Mouse (Mus musculus): ENCODE data around the gene Rnf216. TPM values are rescaled to one million over a fixed set of nuclear protein-coding genes. Genes with fewer than 3 reads are reported as not detected.

Rnf216 gene
- 55.9 and 81.8 TPM in 2 replicates for total RNA-seq (2023)

DNA sequence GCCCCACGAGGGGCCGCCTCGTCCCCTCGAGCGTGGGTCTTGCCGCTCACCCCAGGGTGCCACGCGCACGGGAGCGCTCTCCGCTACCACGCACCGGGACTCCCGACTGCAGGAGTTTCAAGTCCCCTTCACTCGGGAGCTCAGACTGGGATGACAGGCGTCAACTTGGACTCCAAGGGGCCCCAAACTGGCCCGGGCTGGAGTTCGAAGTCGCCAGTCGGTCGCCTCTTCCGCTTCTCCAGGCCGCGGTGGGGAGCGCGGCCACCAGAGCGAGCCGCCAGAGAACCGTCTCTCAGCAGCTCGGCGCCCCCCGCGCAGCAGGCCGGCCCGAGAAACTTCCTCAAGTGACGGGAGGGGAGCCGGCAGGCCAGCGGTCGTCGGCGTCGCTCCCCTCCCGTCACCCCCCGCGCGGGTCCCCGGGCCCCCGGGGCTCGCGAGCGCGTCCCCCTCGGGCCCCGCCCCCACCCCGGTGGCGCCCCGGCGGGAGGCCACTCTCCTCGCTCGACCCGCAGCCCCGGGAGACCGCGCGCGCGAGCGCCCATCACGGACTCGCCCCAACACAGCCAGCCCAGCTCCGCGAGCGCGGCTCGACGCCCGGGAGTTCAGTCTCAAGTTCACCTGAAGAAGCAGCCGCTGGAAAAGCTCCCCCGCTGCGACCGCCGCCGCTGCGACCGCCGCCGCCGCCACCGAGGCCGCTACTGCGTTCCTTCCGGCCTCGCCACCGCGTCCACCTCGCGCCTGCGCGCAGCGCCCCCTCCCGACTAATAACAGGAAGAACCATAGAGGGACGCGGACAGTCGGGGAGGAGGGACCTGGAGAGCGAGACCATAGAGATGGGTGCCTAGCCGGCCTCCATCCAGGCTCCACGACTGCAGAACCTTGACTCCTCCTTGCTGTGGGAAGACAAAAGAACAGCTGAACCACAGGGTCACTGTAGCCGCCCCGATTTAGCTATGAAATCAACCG, at the start of gene Rnf216:
Gene Rnf216 (minus strand): TSS at position 714 of the 966 bp plus-strand sequence.

DNA sequence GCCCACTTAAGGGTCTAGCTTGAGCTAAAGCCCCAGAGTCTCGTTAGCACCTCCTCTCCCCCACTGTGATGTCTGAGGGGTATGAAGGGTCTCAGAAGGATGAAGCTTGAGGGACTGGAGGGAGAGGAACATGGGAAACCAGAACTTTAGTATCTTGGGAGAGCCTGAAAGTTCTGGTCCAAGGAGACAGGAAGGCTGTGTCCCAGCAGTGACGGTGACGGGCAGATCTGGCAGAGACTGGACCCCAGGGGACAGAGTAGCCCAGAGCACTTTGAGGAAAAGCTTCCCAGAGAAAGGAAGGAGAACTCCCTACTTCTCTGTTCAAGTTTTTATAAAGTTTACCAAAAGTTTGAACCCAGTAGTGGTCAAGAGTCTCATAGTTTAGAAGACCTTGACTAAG, 34.7 kb upstream of the Rnf216 start, which contains the start of gene Olfr718-ps1:
Gene Olfr718-ps1 (minus strand): TSS at position 101 of the 400 bp plus-strand sequence.

DNA sequence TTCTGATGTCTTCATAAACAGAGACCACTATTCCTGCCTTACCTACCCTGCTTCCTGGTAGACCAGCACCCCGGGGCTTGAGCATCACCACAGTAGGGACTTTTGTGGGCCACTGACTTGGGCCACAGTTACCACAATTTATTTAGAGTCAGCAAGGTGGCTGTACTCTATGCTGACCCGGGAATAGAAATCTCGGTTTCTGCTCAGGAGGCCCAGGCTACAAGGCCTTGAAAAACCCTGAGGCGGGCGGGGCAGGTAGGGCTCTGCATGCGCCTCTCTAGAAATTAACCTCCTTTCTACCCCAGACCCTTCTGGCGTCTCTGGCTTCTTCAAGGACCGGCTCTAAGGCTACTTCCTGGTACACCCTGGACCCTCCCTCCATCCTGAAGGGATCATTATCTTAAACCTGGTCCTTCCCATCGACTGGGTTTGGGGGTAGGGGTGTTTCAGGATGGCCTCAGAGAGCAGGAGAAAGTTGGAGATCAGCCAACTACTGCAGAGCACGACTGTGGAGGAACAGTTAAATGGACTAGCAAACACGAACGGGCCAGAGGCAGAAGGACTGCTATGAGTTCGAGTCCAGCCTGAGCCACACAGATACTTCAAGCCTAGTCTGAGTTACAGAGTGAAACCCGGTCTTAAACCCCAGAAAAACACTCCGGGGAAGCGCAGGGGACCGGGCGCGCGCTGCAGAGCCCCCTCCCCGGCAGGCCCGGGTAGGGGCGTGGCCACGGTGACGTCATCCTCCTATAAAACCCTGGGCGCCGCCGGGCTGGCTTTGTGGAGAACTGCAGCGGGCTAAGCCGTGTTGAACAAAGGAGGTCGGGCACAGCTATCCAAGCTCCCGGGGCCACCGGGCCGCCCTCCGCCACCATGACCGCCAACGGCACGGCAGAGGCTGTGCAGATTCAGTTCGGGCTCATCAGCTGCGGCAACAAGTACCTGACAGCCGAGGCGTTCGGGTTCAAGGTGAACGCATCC, 152.9 kb downstream of the Rnf216 start, which contains the start of gene Fscn1:
Gene Fscn1 (plus strand): TSS at position 768 of the 981 bp plus-strand sequence.

Other genes starting within 250 kb of the Rnf216 start
- gene Fbxl18, start 217.6 kb downstream of the Rnf216 start, total RNA-seq (2023): 6.7 and 10.4 TPM in 2 replicates
- gene Actb, start 206.2 kb downstream of the Rnf216 start, total RNA-seq (2023): 16,220 and 16,322 TPM in 2 replicates
- 0.16 and 1.3 TPM in 2 replicates for gene Fscn1, start 152.7 kb downstream of the Rnf216 start, total RNA-seq (2023)
- gene Olfr718-ps1, start 34.6 kb upstream of the Rnf216 start, total RNA-seq (2023): 0.11 and 0.16 TPM in 2 replicates
- 3.9 and 5.2 TPM in 2 replicates for gene Rbak, start 67.8 kb upstream of the Rnf216 start, total RNA-seq (2023)
- not detected in 2 replicates for gene Spdye4b, start 68.0 kb upstream of the Rnf216 start, total RNA-seq (2023)
- gene Spdye4a, start 113.9 kb upstream of the Rnf216 start, total RNA-seq (2023): not detected in 2 replicates
- 2.7 and 3.8 TPM in 2 replicates for gene Zfp12, start 122.2 kb upstream of the Rnf216 start, total RNA-seq (2023)
- 0.43 and 0.60 TPM in 2 replicates for gene Zfp316, start 157.0 kb upstream of the Rnf216 start, total RNA-seq (2023)
- 0.25 TPM in 1 of 2 replicates, not detected in the other for gene Zfp853, start 180.6 kb upstream of the Rnf216 start, total RNA-seq (2023)
- gene E130309D02Rik, start 202.4 kb upstream of the Rnf216 start, total RNA-seq (2023): 16.3 and 17.0 TPM in 2 replicates
- gene Zdhhc4, start 216.3 kb upstream of the Rnf216 start, total RNA-seq (2023): 39.6 and 43.0 TPM in 2 replicates
- not detected in 2 replicates for gene Grid2ip, start 244.3 kb upstream of the Rnf216 start, total RNA-seq (2023)